10 mouse cellular contexts compared by ENCODE assay signal in genomic region chr3:79129044-79129600, GRCm38 (mm10).
DNase-seq lines count a peak whose midpoint lies in the region; ATAC-seq lines count a peak whose summit lies in the region.
"Had no signal": no experiment of that assay in that cellular context is flagged by ENCODE, and none has a peak within 500 bp of the region (broad histone marks: within the 10 kb centered on the region; RNA-seq: fewer than 3 reads in every experiment).

No protein-coding gene starts in this region.

- no peak overlapping the region for H3K27ac ChIP-seq in kidney, embryonic 16.5 days (ENCODE audit: low read length)
- H3K27ac ChIP-seq in forebrain, embryonic 14.5 days (ENCODE audit: low read depth, low read length): no peak overlapping the region
- H3K27ac ChIP-seq: stomach, embryonic 15.5 days had no signal

- no peaks in the 10 kb centered on the region for H3K9me3 ChIP-seq in kidney, embryonic 16.5 days (ENCODE audit: low read length)
- H3K9me3 ChIP-seq in forebrain, embryonic 14.5 days (replicated peaks; ENCODE audit: control insufficient read depth, low read length): no peaks in the 10 kb centered on the region
- H3K9me3 ChIP-seq: stomach, embryonic 15.5 days had no signal

- no peak overlapping the region for H3K4me2 ChIP-seq in kidney, embryonic 16.5 days (replicated peaks; ENCODE audit: low read depth, low read length)
- H3K4me2 ChIP-seq in forebrain, embryonic 14.5 days (ENCODE audit: low read length): no peak overlapping the region
- H3K4me2 ChIP-seq: stomach, embryonic 15.5 days had no signal

- H3K4me3 ChIP-seq in kidney, embryonic 16.5 days (ENCODE audit: low read length): no peak overlapping the region
- H3K4me3 ChIP-seq in forebrain, embryonic 14.5 days (ENCODE audit: low read depth, low read length): no peak overlapping the region
- H3K4me3 ChIP-seq: stomach, embryonic 15.5 days had no signal

- ATAC-seq in kidney, embryonic 16.5 days (ENCODE audit: low FRiP score, low TSS enrichment): 0 out of 2 replicates have a peak, but pooled peaks have one; percentile 16
- ATAC-seq in forebrain, embryonic 14.5 days: peak; percentile 54

- H3K27me3 ChIP-seq in kidney, embryonic 16.5 days (ENCODE audit: insufficient read depth, low read length): no peaks in the 10 kb centered on the region
- no peaks in the 10 kb centered on the region for H3K27me3 ChIP-seq in forebrain, embryonic 14.5 days (replicated peaks; ENCODE audit: control insufficient read depth, insufficient read depth, low read length)
- H3K27me3 ChIP-seq: stomach, embryonic 15.5 days had no signal

- peak; percentile 43 for DNase-seq in adrenal gland, adult 2 months
- DNase-seq in adrenal gland, postnatal 14 days: no peak
- DNase-seq in kidney, adult 8-10 months: no peak
- peak; percentile 25 for DNase-seq in ES-CJ7 (ENCODE audit: low read depth, low spot score)
- DNase-seq in forebrain, embryonic 14.5 days (ENCODE audit: low spot score): peak; percentile 49
- DNase-seq in ovary, postnatal 14 days (ENCODE audit: low spot score): no peak
- DNase-seq in cerebellum, adult 9-10 months: no peak
- DNase-seq: cerebellum, postnatal 14 days had no signal

- WGBS in kidney, embryonic 16.5 days: 61% methylated on average over 6 of the region's 6 CpGs
- 44% methylated on average over 6 of the region's 6 CpGs for WGBS in forebrain, embryonic 14.5 days

- H3K36me3 ChIP-seq in kidney, embryonic 16.5 days (ENCODE audit: insufficient read depth, low read length): no peaks in the 10 kb centered on the region
- no peaks in the 10 kb centered on the region for H3K36me3 ChIP-seq in forebrain, embryonic 14.5 days (ENCODE audit: control insufficient read depth, insufficient read depth, low read length)
- H3K36me3 ChIP-seq: stomach, embryonic 15.5 days had no signal

- peaks cover 10% of the 10 kb centered on the region for H3K4me1 ChIP-seq in kidney, embryonic 16.5 days (ENCODE audit: insufficient read depth, low read length)
- H3K4me1 ChIP-seq in forebrain, embryonic 14.5 days (ENCODE audit: control insufficient read depth, insufficient read depth, low read length): peaks cover 6% of the 10 kb centered on the region
- H3K4me1 ChIP-seq: stomach, embryonic 15.5 days had no signal

- no peak overlapping the region for H3K9ac ChIP-seq in kidney, embryonic 16.5 days (replicated peaks; ENCODE audit: low read length)
- H3K9ac ChIP-seq in forebrain, embryonic 14.5 days (ENCODE audit: low read length): no peak overlapping the region
- H3K9ac ChIP-seq: stomach, embryonic 15.5 days had no signal

Comparison
In these comparisons a context has a peak if more than half of its experiments do, and no peak if none do; other contexts are left out.
1. DNase-seq: peak in adrenal gland, adult 2 months (single experiment), ES-CJ7 (single experiment) and forebrain, embryonic 14.5 days (single experiment); none in adrenal gland, postnatal 14 days (single experiment), kidney, adult 8-10 months (0 of 2), ovary, postnatal 14 days (single experiment) and cerebellum, adult 9-10 months (single experiment).